Mouse (Mus musculus) gastrocnemius, postnatal 10 days (tissue): ENCODE data around the gene Zfp759. TPM values are rescaled to one million over a fixed set of nuclear protein-coding genes. Genes with fewer than 3 reads are reported as not detected.
A peak's percentile ranks its signal among the peaks of the same experiment; 100 is the strongest.
"Not testable (repeated sequence)": the region's sequence is repeated elsewhere in the genome, so short reads cannot be mapped to it uniquely, and the experiment has no call there.

Source experiments
- DNase-seq: peaks from one replicate; pipeline ENCODE4 v3.0.0; 2021; ENCODE audit warnings: mixed read lengths
- long read RNA-seq, 2 experiments: library from polyadenylated mRNA; stranded (forward); transcript quantifications; one replicate each; pipeline ENCODE4 v2.0.0; 2021
- total RNA-seq, 2 experiments: library from RNA; stranded (reverse); gene quantifications; 2 replicates each; pipeline ENCODE4 v1.2.3; 2021

The Zfp759 gene
- total RNA-seq, result 1 to 10 TPM; 3.6 TPM
- long read RNA-seq, experiment 1, partial matches to known transcripts, result 0 of 3 reads
- long read RNA-seq, experiment 1, other reads (novel, unspliced or antisense), result 1 of 3 reads
- long read RNA-seq, experiment 2, partial matches to known transcripts, result 0 of 1 reads
- long read RNA-seq, experiment 2, other reads (novel, unspliced or antisense), result 0 of 1 reads

- DNase-seq, result not testable (repeated sequence)
These were observed at the start of gene Zfp759 for GRCm38 (mm10) chr13:67121360-67121759. Gene Zfp759, plus strand, starts transcription at chr13:67121660.

- DNase-seq, result no peak
These were observed 48.7 kb upstream of the Zfp759 start for GRCm38 (mm10) chr13:67072786-67073185.

- no peak for DNase-seq
These were observed 44.2 kb upstream of the Zfp759 start for GRCm38 (mm10) chr13:67077244-67077643.

GRCm38 (mm10) chr13:67081142-67081713, 40.2 kb upstream of the Zfp759 start:
- DNase-seq, result peak; percentile 74

GRCm38 (mm10) chr13:67081946-67082345, 39.5 kb upstream of the Zfp759 start:
- no peak for DNase-seq

GRCm38 (mm10) chr13:67090154-67090553, 31.3 kb upstream of the Zfp759 start:
- no peak for DNase-seq

GRCm38 (mm10) chr13:67097876-67098275, 23.6 kb upstream of the Zfp759 start, which contains the start of gene Zfp708:
Gene Zfp708, minus strand, starts transcription at chr13:67097976.
- no peak for DNase-seq

- no peak for DNase-seq
These were observed 13.8 kb upstream of the Zfp759 start for GRCm38 (mm10) chr13:67107681-67108080.

- peak; percentile 74 for DNase-seq
These were observed 13.2 kb upstream of the Zfp759 start, which contains the start of gene Gm28557 for GRCm38 (mm10) chr13:67108194-67108820. Gene Gm28557, minus strand, starts transcription at chr13:67108604.

- DNase-seq, result peak; percentile 10
These were observed 12.6 kb upstream of the Zfp759 start for GRCm38 (mm10) chr13:67108821-67109206.

- no peak for DNase-seq
These were observed 9.4 kb upstream of the Zfp759 start for GRCm38 (mm10) chr13:67112096-67112495.

GRCm38 (mm10) chr13:67113287-67113686, 8.2 kb upstream of the Zfp759 start:
- no peak for DNase-seq

- not testable (repeated sequence) for DNase-seq
These were observed 5.3 kb upstream of the Zfp759 start, which contains the start of gene Rslcan18 for GRCm38 (mm10) chr13:67116163-67116562. Gene Rslcan18, minus strand, starts transcription at chr13:67116263.

GRCm38 (mm10) chr13:67124460-67124859, 3.0 kb downstream of the Zfp759 start:
- no peak for DNase-seq

GRCm38 (mm10) chr13:67127507-67127906, 6.0 kb downstream of the Zfp759 start:
- DNase-seq, result not testable (repeated sequence)

GRCm38 (mm10) chr13:67128038-67128721, 6.7 kb downstream of the Zfp759 start:
- DNase-seq, result peak; percentile 63

- DNase-seq, result not testable (repeated sequence)
These were observed 44.7 kb downstream of the Zfp759 start for GRCm38 (mm10) chr13:67166122-67166521.

- DNase-seq, result peak; percentile 46
These were observed 51.7 kb downstream of the Zfp759 start, which contains the start of gene Rsl1 for GRCm38 (mm10) chr13:67172991-67173722. Gene Rsl1, plus strand, starts transcription at chr13:67173182.

- DNase-seq, result no peak
These were observed 52.2 kb downstream of the Zfp759 start for GRCm38 (mm10) chr13:67173723-67174055.
